Mouse (Mus musculus): ENCODE data around the gene Tet1. TPM values are rescaled to one million over a fixed set of nuclear protein-coding genes. Genes with fewer than 3 reads are reported as not detected.
"Not testable (repeated sequence)": the region's sequence is repeated elsewhere in the genome, so short reads cannot be mapped to it uniquely, and the experiment has no call there.

Tet1 gene
- total RNA-seq (2015; ENCODE audit: low replicate concordance) (2.2 and 6.7 TPM in 2 replicates), total RNA-seq (2017; ENCODE audit: low replicate concordance) (0.39 and 0.76 TPM in 2 replicates)

DNA sequence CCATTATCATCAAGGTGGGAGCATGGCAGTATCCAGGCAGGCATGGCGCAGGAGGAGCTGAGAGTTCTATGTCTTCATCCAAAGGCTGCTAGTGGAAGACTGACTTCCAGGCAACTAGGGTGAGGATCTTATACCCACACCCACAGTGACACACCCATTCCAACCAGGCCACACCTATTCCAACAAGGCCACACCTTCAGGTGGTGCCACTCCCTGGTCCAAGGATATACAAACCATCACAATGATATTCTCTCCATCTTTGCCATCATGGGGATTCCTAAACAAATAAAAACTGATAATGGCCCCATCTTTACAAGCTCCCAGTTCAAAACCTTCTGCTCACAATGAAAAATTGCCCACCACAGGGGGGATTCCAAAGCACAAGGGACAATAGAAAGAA lies at the start of gene Tet1:
Gene Tet1 (minus strand): TSS at position 101 of the 400 bp plus-strand sequence.
- ATAC-seq (replicated peaks; ENCODE audit: low FRiP score, poor library complexity, severe bottlenecking): not testable (repeated sequence)

DNA sequence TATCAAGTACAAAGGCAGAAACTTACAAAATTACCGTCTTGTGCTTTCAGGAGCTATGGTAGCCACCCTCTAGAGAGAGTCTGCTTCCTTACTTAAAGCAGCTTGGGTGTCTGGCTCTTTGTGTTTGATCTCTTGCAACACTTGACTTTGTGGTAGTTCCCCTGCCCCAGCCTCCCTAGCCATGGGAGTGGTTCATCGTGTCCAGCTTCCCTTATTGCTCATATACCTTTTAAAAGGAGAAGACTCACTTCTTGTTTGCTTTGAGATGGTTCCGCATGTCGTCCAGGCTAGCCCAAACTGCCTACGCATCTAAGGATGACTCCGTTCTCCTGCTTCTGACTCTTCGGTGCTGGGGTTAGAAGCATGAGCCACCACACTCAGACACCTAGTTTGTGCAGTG lies 39.8 kb upstream of the Tet1 start:
- no peak for ATAC-seq (replicated peaks; ENCODE audit: low FRiP score, poor library complexity, severe bottlenecking)

DNA sequence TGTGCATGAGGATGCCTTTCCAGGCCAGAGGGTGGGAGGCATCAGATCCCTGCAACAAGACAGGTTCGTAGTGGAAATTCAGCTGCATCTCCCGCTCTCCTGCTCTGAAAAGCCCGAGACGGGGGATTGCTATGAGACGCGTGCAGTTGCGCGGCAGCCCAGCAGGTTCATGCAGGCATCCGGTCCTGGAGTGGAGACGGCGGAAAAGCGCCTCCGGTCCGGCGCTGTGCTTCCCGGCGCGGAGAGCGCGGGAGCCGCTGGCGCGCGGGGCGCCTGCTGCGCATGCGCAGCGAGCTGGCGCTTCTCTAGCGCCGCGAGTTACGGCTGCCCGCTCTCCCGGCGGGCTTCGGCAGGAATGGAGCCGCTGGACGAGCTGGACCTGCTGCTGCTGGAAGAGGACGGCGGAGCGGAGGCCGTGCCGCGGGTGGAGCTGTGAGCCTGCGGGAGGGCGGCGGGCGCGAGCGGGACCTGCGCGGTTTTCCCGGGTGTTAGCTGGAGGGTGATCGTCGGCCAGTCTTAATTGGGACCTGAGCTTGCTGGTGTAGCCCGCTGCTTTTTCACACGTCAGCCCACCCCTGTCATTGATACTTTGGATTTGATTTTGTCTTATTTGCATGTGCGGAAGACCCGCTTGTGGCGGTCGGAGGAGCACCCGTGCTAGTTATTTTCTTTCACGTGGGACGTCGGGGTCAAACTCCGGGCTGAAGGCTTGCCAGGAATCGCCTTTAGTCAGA lies 38.1 kb upstream of the Tet1 start, which contains the start of gene Dna2:
Gene Dna2 (plus strand): TSS at position 289 of the 734 bp plus-strand sequence.
- peak; percentile 82 for ATAC-seq (replicated peaks; ENCODE audit: low FRiP score, poor library complexity, severe bottlenecking)

DNA sequence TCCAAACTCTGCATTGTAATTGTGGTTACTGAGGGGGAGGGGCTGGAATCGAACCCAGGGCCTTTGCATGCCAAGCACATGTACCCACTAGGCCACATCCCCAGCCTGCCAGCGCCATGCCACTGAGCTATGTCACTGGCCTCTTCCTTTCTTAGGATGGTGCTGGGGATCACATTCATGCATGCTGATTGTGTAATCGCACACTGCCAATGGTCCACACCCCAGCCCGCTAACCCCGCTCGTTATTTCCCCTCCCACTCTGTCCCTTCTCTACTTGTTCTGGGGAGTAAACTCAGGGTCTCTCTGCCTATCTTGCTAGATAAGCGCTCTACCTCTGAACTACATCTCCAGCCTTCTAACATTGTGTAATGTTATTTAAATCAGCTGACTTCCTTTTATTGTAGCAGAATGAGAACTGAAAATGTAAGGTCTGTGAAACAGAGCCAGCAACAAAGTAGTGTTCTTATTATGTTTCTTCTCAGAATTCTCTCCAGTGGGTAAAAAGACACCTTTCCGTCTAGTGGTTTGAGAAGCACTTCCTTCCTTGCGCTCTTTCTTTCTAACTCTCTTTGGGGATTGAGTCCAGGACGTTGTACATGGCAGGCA lies 36.3 kb upstream of the Tet1 start:
- peak; percentile 70 for ATAC-seq (replicated peaks; ENCODE audit: low FRiP score, poor library complexity, severe bottlenecking)

DNA sequence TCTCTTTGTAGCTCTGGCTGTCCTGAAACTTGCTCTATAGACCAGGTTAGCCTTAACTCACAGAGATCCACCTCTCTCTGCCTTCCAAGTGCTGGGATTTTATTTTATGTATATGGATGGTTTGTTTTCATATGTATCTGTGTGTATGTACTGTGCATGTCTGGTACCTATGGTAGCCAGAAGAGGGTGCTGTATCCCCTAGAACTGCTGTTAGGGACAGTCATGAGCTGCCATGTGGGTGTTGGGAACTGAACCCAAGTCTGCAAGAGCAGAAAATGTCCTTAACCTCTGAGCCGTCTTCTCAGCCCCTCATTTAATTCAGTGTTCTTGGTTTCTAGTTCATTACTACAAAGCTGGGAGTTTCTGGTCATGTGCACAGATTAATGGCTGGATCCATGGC lies 23.6 kb upstream of the Tet1 start:
- no peak for ATAC-seq (replicated peaks; ENCODE audit: low FRiP score, poor library complexity, severe bottlenecking)

DNA sequence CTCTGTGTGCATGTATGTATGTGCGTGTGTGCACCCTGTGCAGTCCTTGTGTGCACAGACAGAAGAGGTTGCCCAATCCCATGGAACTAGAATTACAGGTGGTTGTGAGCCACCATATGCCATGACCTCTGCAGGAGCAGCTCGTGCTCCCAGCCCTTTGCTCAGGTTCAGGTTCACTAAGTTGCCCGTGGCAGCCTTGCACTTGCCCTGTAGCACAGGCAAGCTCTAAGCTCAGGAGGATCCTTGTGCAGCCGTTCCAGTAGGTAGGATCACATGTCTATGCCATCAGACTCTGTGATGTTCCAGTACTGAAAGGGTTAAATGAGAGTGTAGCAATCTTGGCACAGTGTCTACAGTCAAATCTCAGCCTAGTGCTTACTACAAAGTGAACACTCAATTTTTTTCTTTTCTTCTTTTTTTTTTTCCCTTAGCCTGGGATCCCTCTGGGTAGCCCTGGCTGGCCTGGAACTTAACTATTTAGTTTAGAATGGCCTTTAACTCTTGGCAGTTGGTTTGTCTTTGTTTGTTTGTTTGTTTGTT lies 15.4 kb upstream of the Tet1 start:
- no peak for ATAC-seq (replicated peaks; ENCODE audit: low FRiP score, poor library complexity, severe bottlenecking)

DNA sequence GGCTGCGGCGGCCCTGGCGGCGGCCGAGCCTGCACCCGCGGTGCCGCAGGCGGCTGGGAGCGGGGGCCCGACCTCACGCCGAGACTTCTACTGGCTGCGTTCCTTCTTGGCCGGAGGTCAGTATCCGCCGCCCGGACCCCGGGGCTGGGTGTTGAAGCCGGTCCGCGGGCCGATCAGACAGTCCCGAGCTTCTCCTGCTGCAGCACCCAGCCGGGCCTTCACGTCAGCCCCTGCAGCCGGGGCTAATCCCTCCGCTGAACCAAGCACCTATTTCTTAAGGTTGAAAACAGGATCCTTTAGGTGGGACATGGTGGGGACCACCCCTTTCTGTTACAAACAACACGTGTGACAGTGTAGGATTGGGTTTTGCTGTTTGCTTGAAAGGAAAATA lies 12.0 kb upstream of the Tet1 start:
- no peak; the same call in 1 of the 2 replicates for ATAC-seq (replicated peaks; ENCODE audit: low FRiP score, poor library complexity, severe bottlenecking)

DNA sequence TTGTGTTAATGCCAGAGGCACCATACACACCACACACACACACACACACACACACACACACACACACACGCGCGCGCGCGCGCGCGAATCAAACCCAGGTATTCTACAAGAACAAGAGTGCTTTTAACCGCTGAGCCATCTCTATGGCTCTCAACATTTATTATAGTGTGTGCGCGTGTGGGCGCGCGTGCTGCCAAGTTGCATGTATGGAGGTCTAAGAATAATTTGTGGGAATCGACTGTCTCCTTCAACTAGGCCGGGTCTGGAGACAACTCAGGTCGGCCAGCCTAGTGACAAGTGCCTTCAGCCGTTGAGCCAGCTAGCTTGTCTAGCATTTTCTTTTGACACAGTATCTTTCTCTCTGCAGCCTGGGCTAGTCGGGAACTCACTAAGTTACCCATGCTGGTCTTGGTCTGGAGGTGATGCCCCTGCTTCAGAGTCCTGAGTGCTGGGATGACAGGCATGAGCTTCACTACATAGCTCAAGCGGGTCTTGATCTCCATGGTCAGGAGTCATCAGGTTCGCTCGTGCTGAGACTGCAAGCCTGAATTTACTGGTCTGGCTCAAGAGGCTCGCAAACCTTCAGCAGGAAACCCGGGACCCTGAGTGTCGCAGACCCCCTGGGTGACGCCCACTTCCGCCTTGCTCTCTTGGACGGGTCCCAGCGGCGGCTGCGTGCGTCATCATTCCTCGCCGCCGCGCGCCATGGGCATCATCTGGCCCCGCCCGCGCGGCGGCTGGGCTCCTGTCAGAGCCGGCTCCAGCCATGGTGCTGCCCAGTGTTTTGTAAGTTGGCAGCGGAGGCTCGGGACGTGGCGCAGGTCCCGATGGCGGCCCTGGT lies 11.3 kb upstream of the Tet1 start, which contains the start of gene Slc25a16:
Gene Slc25a16 (plus strand): TSS at position 709 of the 841 bp plus-strand sequence.
- ATAC-seq (replicated peaks; ENCODE audit: low FRiP score, poor library complexity, severe bottlenecking): peak; percentile 94

DNA sequence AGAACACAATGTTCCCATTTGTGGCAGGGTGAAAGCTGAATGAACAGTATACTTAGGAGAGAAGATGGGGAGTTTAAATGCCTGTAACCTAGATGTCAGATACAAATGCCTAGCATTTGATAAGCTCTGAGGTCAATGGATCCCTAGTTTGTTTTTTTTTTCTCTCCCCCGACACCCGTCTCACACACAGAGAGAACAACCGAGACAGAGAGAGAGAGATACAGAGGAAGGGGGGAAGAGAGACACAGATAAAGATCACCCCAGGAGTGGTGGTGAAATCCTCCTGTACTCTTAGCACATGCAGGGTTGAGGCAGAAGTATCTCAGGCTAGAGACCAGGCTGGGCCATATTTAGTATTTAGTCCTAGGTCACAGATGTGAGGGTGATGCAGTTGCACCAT lies 10.2 kb upstream of the Tet1 start:
- no peak for ATAC-seq (replicated peaks; ENCODE audit: low FRiP score, poor library complexity, severe bottlenecking)

DNA sequence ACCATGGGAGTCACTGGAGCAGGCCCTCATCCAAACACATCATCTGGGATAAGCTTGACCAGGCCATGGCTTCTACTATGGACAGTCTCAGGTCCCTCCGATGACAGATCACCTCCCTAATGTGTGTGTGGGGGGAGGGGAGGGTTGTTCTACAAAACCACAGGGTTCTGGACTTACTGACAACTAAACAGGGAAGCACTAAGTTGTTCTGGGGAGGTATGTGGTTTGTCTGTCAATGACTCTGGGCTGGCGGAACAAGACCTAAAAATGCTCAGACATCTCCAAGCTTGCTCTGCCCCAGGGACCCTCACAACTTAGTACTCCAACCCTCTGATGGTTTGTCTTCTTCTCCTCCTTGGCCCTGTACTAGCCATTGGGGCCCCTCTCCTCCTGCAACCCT lies 2.3 kb upstream of the Tet1 start:
- no peak for ATAC-seq (replicated peaks; ENCODE audit: low FRiP score, poor library complexity, severe bottlenecking)

DNA sequence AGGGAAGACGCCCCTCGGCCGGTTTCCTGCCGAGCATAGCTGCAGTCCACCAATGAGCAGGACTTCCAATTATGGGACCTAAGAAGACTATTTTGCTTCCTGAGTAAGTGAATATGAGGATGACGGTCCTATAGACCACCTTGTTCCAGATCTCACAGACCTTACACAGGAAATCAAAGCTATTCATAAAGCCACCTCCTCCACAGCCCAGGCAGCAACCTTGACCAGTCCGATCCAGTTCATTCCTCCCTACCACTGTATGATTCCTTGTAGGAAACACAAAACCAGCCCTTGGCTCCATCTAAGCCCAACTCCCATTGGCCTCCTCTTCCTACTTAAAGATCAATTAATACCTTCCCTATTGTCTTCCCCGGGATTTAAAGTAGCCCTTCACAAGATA lies 2.5 kb downstream of the Tet1 start:
- no peak for ATAC-seq (replicated peaks; ENCODE audit: low FRiP score, poor library complexity, severe bottlenecking)

DNA sequence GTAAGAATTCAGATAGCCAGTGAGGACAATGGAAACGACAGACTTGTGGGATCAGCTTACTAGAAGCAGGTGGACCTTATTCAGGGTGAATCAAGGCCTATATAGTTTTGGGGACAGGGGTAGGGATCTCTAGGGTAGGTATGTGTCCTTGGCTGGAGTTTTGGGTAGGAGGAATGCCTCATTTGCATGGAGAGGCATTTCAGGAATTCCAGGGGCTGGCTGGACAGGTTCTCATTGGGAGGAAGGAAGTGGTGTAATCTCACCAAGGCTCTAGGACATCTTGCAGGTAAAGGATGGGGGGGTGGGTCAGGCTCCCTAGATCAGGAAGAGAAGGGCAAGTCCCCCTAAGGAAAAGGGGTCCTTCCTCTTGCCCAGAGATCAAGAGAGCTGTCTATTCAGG lies 6.0 kb downstream of the Tet1 start:
- no peak for ATAC-seq (replicated peaks; ENCODE audit: low FRiP score, poor library complexity, severe bottlenecking)

DNA sequence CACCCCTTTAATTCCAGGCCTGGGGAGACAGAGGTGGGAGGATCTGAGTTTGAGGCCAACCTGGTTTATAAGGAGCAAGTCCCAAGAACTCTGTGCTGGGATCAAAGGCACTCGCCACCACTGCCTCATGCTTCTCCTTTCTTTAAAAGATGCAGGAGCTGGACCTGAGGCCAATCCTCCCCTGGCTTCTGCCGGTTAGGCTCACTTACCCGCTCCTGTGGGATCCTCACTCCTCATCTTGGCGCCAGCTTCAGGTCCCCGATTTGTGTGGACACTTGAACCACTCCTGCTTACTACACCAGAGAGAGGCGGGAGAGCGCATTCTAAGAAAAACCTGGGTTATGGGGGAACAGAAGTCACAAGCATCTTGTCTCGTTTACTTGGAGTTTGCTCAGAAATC lies 7.0 kb downstream of the Tet1 start:
- ATAC-seq (replicated peaks; ENCODE audit: low FRiP score, poor library complexity, severe bottlenecking): no peak

DNA sequence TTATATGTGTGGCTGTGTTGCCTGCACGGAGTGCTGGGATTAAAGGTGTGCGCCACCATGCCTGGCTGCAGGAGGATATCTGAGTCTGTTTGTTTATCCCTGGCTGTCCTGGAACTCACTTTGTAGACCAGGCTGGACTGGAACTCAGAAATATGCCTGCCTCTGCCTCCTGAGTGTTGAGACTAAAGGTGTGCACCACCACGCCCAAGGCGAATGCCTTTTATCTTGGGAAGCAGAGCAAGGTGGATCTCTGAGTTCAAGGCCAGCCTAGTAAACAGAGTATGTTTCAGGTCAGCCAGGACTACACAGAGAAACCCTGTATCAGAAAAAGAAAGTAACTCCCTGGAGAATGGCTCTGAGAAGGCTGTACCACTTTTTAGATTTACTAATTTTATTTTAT lies 8.7 kb downstream of the Tet1 start:
- ATAC-seq (replicated peaks; ENCODE audit: low FRiP score, poor library complexity, severe bottlenecking): no peak

DNA sequence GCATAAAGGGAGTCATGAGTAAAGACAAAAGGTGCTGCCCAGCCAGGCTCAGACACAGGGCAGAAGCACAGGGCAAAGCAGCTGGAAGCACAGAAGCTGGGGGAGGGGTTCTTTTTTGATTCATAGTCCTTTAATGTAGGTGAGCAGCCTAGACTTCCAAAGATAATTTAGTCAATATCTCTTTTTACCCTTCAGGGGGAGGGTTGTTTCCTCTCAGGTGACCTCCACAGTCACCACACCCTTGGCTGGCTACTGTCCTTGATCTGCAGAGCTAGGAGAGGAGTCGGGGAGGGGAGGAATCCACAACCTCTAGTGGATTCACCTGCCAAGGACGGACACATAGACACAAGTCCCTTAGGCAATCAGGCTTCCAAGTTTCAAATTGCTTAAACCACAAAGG lies 10.7 kb downstream of the Tet1 start:
- ATAC-seq (replicated peaks; ENCODE audit: low FRiP score, poor library complexity, severe bottlenecking): no peak

DNA sequence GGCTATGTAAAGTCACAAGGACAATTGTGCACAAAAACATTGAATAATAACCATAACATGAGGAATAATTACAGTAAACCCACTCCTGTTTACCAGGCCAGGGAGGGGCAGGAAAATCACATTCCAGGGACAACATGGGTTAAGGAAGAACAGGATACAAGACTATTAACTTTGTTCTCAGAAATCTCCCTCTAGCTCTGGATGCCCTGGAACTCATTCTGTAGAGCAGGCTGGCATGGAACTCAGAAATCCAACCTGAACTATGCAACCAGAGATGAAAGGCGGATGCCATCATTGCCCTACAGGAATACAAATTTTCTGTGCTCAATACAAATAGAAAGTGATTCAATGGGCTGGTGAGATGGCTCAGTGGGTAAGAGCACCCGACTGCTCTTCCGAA lies 11.4 kb downstream of the Tet1 start:
- ATAC-seq (replicated peaks; ENCODE audit: low FRiP score, poor library complexity, severe bottlenecking): no peak

DNA sequence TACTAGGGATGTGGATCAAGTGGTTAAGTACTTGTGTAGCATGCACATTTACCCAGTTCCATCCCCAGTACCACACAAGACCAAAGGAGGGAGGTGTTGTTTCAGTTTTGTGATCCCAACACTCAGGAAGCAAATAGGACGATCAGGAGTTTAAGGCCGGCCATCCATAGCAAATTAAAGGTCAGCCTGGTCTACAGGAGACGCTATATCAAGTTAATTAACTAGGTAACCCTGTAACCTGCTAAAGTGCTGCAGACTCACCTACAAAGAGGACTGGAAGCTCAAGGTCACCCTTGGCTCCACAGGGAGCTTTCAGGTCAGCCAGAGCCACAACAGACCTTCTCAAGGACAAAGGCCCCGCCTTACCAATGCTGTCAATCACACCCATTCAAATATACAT lies 12.0 kb downstream of the Tet1 start:
- no peak for ATAC-seq (replicated peaks; ENCODE audit: low FRiP score, poor library complexity, severe bottlenecking)

DNA sequence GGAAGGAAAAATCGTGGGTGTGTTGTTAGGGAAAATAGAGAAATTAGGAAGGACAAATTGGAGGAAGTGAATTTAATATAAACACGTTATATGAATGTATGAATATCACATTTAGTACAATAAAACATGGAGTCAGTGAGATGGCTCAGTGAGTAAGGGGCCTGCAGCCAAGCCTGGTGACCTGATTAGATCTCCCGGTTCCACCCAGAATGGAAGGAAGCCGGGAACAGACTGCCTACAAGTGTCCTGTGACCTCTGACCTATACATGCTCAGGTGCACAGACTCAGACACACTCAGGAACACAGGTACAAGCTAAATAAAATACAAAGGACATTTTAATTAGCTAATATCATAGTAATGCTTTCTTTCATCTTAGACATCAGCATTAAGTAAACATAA lies 12.8 kb downstream of the Tet1 start:
- no peak for ATAC-seq (replicated peaks; ENCODE audit: low FRiP score, poor library complexity, severe bottlenecking)

DNA sequence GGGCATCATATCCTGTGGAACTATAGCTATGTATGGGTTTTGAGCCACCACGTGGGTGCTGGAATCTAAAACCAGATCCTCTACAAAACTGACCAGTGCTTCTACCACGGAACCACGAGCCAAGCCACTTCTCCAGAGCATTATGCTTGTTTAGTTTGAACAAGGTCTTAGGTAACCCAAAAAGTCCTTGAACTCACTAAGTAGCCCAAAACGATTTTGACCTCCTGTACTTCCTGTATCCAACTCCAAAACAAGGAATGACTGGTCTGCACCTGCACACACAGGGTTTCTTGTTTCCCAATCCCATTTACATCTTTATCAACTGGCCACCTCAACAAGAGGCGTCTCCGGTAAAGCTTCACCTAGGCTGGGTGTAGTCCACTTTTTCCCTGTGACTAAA lies 13.4 kb downstream of the Tet1 start:
- ATAC-seq (replicated peaks; ENCODE audit: low FRiP score, poor library complexity, severe bottlenecking): no peak

DNA sequence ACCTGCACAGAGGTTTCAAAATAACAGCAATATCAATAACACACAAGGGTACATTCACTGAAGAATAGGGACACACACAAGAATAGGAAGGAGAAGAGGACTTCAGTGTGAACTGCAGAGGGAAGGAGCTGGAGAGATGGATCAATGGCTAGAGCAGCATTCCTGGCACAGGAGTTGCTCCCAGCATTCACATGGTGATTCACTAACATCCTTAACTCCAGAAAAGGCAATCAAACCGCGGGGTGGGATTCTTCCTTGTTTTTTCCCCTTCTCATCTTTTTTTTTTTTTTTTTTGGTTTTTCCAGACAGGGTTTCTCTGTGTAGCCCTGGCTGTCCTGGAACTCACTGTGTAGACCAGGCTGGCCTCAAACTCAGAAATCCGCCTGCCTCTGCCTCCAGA lies 14.3 kb downstream of the Tet1 start:
- no peak for ATAC-seq (replicated peaks; ENCODE audit: low FRiP score, poor library complexity, severe bottlenecking)
